Mouse (Mus musculus) right cerebral cortex, postnatal 4 days (tissue): ENCODE results near the gene Trim3.

Source experiments
- DNase-seq: peaks from one replicate; pipeline ENCODE4 v3.0.0-alpha.2; 2022

The Trim3 gene

GRCm38 (mm10) chr7:105556406-105556805, 77.0 kb downstream of the Trim3 start:
- no peak for DNase-seq

DNA sequence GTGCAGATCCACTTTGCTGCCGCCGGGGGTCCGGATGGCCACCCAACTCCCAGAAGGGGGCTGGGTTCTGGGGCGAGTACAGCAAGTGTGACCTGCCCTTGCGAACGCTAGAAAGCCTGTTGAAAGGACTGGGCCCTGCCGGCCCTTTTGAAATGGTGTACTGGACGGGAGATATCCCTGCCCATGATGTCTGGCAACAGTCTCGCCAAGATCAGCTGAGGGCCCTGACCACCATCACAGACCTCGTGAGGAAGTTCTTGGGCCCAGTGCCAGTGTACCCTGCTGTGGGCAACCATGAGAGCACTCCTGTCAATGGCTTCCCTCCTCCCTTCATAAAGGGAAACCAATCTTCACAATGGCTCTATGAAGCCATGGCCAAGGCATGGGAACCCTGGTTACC, 77.8 kb downstream of the Trim3 start:
- DNase-seq = no peak
